Mouse (Mus musculus) cerebellum, adult 18-20 months (tissue): Measurements from ENCODE around the gene Sema6c.
"Not testable (repeated sequence)": the region's sequence is repeated elsewhere in the genome, so short reads cannot be mapped to it uniquely, and the experiment has no call there.

Source experiments
- DNase-seq, 2 experiments: peaks; one replicate each; pipeline ENCODE4 v3.0.0; 2021

The Sema6c gene

DNA sequence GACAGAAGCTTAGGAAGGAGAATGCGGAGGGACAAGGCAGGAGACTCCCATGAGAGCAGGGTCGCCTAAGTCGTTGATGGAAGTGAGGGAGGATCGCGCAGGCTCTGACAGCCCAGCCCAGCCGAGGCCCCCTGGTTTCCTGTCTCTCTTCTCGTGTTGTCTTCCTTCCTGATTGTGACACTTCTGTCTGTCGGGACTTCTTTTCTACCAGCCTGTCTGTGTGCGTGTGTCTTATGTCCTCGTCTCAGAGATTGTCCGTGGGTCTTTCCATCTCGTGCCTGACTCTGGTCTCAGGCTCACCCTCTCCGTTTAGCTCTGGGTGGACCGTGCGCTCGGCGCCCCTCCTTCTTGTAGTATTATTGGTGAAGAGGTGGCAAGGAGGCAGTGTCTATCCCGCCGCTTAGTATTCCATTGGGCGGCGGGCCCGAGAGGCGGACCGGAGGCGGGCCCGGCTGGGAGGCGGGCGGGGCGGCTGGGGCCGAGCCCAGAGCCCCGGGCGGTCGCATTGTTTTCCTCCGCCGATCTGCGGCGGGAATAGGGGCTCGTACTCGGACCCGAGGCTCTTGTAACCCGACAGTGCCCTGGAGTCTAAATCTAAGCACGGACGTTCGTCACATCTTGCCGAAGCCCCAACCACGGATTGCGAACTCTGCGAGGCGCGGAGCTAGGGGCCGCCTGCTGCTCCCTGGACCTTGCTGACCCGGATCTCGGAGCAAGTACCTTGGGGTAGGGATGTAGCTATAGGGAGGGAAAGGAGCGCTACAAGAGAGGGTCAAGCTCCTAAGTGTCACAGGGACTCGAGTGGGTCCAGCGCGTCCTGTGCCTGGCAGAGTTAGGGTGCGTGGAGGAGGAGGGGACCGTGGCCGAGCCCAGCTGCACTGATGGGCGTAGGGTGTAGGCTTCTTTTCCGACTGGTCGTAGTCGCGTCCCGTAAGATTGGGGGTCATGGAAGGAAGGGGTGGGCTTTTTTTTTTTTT is at the start of gene Sema6c:
Gene Sema6c (plus strand): TSS at position 471 of the 977 bp plus-strand sequence.
- peak; percentile 92 to 95 for DNase-seq

DNA sequence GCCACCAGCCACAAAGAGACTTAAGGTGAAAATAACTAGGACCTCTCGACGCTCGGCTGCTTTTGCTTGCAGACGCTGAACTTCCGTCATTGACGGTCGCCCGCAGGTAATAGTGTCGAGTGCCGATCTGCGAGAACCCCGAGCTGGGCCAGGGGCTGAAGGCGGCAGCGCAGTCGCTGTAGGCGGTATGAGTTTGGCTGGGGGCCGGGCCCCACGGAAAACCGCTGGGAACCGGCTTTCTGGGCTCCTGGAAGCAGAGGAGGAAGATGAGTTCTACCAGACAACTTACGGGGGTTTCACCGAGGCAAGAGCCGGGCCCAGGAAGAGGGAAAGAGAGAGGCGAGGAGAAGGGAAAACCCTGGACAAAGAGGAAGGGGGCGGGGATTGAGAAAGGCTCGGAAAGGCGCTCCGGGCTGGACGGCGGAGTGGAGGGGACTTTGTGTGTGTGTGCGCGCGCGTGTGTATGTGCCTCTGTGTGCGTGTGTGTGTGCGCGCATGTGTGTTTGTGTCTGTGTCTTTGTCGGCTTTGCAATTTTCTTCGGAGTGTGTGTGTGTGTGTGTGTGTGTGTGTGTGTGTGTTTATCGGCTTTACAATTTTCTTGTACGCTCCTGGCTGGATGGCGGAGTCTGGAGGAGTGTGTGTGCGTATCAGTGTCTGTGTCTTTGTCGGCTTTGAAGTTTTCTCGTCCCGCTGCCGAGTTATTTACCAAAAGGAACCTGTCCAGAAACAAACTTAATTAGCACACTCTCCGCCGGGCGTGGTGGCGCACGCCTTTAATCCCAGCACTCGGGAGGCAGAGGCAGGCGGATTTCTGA is 49.1 kb upstream of the Sema6c start, which contains the start of gene Vps72:
Gene Vps72 (plus strand): TSS at position 112 of the 816 bp plus-strand sequence.
- DNase-seq: peak; percentile 89

DNA sequence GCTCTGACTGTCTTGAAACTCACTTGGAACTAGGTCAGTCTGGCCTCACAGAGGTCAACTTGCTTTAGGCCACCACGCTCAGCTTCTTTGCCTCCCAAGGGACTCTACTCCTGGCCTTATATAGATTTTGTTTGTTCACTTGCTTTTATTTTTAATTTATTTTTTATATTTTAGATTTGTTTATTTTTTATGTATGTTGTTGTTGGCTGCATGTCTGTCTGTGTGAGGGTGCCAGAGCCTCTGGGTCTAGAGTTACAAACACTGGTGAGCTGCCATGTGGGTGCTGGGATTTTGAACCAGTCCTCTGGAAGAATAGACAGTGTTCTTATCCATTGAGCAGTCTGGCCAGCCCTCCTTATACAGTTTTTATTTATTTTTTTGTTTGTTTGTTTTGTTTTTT is 47.5 kb upstream of the Sema6c start:
- no peak for DNase-seq

DNA sequence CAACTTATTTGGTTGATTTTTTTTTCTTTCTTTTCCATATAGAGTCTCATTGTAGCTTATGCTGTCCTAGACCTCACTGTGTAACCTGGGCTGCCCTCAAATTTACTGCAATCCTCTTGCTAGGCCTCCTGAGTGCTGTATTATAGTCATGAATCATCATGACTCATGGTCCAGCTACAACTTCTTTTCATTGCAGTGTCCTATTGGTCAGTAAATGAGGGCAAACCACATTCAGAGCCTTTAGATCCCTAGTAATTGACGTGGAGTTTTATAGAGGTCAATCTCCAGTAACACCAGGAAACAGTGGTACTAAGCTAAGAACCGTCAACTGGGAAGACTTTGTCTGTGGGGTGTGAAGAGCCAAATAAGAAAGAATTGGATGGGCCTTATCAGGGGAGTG is 42.5 kb upstream of the Sema6c start:
- no peak for DNase-seq

DNA sequence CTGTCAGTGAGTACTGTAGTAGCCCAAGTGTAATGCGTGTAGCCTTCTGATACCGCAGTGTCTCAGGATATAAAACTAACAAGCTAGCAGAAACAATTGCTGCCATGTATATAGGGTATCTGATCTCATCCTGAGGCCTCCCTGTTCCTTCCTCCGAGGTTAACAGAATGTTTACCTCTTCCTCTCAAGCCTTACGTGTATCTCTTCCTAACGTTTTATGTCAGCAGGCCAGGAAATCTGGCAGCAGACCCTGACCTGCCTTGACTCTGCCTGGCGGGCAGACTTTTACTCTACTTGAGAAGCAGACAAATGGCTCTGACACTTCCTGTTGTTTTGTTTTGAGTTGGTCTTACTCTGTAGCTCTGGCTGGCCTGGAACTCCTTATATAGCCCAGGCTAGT is 38.7 kb upstream of the Sema6c start:
- no peak for DNase-seq

DNA sequence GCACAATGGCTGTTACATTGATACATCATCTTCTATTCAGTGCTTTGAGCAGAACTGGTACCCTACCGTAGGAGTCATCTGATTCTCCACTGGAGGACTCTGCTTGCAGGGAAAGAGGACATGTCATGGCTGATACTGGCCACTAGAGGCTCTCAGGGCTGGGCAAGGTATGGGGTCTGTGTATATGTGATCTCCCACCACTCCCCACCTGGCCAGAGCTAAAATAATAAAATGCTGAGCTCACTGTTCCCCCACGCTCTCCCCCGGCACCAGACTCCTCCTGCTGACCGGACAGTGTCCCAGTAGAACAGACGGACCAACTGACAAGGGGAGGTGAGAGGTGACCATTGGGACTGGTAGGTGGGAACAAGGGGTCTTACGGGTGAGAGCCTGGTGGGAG is 36.0 kb upstream of the Sema6c start, which contains the start of gene Tmod4:
Gene Tmod4 (plus strand): TSS at position 231 of the 400 bp plus-strand sequence.
- DNase-seq: no peak

DNA sequence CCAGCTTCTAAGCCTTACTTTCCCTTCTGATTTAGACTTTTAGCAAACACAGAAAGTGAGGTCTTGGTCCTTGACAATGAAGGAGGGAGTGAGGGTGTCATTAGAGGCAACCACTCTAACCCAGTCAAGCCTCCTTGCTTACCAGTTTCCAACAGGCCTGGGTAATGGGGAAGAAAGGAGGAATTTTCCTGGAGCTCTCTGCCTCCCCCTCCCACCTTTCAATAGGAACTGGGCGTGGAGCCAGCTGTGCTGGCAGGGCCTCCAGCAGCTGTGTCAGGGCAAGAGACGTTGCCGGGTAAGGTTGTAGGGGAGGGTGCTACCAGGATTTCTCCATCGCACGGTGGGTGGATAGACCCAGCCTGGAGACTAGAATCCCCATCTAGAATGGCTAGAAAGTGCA is 35.3 kb upstream of the Sema6c start:
- DNase-seq: no peak

DNA sequence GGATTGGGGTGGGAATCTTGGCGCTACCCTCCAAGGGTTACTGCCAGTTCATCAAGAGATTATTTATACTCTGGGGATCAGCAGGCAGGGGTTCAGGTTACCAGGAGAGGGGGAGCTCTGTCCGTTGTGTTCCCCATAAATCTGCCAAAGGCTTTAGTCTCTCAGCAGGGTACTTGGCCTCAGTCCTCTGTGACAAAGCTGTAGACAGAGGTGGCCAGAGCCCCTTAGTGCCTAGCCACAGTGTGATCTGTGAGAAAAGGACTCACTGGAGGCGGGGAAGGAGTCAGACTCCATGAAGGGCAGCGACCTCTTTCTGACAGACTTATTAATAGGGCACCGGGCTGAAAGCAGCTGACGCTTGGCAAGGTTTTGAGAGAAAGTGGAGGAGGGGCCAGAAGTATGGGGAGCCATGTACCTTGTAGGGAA is 31.0 kb upstream of the Sema6c start:
- peak; percentile 55 to 66 for DNase-seq

DNA sequence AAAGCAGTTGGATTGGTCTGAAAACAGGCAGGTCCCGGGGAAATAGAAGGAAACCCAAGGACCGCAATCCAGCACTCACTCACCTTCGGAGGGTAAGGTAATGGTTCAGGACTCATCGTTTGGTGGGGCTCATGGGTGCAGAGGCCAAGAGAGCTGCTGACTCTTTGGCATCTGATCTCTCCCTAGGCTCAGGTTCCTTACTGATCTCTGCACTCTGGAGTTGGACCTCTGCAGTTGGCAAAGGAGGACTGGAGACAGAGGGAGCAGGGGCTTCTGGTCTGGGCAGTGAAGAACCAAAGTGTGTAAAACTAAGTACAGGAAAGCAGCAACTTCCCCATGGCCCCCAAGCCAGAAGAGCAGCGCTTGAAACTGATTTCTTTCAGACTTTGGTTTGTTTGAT is 30.2 kb upstream of the Sema6c start:
- no peak for DNase-seq

DNA sequence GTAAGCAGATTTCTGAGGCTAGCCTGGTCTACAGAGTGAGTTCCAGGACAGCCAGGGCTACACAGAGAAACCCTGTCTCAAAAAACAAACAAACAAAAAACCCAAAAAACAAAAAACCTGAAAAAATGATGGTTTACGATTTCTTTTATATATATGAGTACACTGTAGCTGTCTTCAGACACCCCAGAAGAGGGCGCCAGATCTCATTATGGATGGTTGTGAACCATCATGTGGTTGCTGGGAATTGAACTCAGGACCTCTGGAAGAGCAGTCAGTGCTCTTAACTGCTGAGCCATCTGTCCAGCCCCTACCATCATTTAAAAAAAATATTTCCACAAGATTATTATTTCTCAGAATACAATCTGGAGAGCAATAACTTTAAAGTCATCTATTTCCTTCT is 27.9 kb upstream of the Sema6c start:
- not testable (repeated sequence) for DNase-seq

DNA sequence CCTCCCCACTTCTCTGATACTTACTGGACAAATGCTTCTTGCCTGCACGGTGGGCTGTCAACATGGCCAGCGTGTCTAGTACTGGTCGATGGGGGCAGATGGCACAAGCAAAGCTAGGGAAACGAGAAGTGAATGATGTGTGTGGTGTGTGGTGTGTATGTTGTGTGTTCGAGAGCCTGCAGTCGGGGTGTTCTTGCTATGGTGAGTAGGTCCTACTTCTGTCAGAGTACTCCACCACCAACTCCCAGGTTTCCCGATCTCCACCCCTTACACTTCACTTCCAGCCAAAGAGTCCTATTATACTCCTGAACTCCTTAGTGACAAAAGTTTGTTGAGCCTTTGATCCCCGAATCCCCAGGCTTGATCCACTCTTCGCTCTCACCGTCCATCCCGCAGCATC is 27.1 kb upstream of the Sema6c start:
- DNase-seq: no peak

DNA sequence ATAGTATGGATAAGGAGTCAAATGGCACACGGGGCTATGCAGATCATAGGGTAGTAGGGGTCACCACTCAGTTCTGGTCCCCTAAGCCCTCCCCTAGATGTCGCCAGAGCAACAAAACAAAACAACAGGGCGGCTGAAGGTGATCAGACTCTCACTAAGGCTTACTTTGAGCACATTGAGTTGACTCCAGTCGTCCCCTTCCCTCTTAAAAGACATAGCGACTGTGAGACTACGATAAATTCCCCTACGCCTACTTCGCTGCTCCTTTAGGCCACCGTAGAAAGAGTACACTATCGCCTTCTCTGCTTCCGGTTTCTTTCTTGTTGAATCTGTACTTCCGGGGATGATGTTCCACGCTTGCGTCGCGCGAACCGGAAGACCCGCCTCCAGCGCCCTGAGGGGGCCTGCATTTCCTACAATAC is 26.6 kb upstream of the Sema6c start, which contains the start of the genes Scnm1 and Lysmd1:
Gene Scnm1 (minus strand): TSS at position 332 of the 422 bp plus-strand sequence.
Gene Lysmd1 (plus strand): TSS at position 409 of the 422 bp plus-strand sequence.
- peak; percentile 92 to 94 for DNase-seq

DNA sequence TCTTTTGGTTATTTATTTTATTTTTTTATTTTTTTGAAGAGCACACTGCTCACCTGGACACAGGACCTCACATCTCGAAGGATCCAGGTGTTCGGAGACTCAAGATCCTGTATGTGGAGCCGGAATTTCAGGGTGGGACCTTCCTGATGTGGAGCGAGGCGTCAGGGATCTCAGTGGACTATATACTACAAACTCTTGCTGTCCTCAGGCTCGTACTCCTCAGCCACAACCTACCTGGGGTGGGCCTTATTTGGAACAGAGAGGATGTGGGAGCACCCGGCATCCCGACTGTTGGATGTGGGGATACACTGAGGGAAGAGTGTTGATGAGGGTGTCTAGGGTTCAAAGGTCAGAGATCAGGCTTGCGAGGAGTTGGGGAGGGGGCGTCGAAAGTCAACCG is 26.1 kb upstream of the Sema6c start:
- not testable (repeated sequence) for DNase-seq

DNA sequence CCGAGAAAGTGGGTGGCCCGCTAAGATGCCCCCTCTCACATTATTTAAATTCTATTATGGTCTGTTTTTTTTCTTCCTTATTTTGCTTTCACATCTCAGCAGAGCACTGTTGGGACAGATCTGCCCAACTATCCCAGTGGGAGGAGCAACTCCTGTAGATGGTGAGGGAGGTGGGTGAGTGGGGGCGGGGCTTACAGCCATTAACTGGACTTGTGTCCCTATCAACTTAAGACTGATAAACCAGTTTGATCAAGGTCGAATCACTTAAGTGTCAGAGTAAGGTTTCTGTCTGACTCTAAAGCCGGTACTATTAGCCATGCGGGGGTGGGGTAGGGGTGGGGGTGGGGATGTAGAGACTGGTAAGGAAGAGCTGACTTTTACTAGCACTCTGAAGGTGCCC is 25.2 kb upstream of the Sema6c start:
- peak; percentile 50 to 56 for DNase-seq

DNA sequence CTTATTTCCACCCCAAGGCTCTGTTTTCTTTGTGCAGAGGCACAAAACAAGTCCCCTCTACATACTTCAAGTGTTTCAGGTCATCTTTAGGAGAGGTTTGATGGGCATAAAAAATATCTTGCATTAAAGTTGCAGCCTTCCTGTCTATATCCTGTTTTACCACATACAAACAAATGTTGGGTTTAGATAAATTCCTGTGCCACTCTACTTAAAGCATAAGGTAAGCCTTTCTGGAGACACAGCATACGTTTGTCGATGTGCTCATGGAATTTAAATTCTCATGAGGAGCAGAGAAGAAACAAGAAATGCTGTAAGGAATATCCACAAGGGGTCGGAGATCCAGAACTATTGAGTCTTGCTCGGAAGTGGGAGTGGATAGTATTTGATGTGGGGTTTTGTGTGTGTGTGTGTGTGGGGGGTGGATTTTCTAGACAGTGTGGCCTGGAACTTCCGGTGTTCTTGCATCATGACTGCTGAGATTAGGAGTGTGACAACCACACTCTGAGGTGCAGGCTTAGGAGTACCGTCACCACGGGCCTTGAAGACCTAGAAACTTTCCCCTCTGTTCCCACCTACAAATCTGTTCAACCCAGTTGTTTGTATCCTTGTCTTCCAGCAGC is 24.7 kb upstream of the Sema6c start:
- no peak for DNase-seq

DNA sequence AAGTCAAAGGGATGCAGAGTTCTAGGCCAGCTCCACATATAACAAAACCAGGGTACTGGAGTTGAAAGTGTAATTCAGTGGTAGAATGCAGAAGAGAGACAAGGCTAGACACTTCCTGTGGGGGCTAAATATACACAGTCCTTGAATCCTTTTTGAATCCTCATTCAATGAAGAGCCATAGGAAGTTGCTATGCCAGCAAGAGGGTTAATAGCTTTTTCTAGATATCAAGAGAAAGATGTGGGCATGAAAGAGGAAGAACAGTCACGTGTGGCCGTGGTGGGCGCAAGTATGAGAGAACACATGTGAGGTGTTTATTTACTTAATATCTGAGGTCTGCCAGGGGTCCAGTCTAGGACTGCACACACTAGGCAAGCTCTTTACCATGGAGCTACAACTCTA is 23.9 kb upstream of the Sema6c start:
- DNase-seq: no peak

DNA sequence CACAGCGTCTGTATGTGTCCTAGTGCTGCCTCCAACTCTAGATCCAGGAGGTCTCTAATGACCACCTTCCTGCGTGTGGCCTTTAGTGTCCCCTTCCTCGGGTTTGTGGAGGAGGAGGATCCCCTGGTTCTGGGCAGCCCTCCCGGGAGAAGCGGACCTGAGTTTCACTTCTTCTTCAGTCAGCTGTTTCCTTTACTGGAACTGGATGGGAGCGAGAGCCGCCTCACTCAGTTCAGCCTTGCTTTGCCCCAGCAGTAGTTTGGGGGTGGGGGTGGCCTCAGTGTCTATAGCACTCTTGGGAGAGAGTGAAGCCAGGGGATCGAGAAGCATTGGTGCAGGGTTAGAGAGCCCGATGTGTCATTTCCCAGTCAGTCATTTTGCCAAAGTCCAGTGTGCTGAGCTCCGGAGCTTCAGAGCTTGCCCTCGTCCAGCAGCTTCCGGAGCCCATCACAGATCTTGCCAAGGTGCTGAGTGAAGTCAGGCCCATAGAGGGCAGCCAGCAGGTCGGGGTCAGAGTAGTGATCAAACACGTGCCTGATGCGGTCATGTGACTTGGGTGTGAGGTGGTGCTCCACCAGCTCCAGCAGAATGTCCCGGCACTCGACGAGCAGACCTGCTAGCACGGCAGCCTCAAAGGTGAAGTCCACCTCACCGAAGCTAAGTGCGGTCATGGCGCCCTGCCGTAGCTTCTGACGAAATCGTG is 20.5 kb upstream of the Sema6c start:
- DNase-seq: no peak

DNA sequence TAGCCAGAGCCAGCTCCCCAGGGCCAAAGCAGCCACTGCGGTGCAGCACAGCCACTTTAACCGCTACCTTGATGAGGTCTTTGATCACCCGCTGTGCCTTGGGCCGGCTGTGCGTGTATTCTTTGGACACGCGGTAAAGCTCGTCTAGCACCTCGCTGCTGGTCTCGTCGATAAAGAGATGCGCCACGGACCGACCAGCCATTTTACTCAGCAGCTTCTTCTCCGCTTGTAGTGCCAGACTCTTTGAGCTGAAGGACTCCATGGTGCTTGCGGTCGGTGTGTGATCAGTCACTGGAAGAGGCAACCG is 20.0 kb upstream of the Sema6c start:
- no peak for DNase-seq

DNA sequence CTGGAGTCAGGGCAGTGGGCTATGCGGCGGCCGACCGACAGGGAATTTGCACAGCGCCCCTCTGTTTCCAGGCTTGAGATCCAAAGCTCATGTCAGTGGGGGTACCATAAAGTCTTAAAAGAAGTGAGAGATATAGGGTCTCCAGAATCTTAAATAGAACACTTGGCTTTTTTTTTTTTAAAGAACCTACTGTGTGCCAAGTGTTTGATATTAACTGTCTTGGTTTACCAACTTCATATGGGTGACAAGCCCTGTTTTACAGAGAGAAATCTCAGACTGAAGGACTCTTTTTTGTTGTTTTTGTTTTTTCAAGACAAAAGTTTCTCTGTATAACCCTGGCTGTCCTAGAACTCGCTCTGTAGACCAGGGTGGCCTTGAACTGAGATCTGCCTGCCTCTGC is 19.5 kb upstream of the Sema6c start:
- no peak for DNase-seq

DNA sequence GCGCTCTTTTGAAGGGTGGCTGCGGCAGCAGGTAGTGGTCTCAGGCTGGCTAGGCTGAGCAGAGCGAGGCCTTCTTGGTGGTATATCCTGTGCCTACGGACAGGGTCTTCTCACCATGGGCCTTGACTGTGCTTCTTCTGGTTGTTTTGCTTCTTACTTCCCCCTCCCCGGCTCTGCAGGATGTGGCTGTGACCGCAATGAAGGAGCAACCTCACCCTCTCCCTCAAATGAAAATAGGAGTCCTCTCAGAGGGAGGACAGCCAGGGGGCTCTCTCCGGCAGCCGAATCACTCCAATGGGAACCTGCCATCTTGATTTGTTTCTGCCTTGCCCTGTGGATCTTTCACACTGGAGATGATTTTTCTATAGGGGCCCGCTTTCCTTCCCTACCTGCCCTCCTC is 18.8 kb upstream of the Sema6c start:
- DNase-seq: no peak

DNA sequence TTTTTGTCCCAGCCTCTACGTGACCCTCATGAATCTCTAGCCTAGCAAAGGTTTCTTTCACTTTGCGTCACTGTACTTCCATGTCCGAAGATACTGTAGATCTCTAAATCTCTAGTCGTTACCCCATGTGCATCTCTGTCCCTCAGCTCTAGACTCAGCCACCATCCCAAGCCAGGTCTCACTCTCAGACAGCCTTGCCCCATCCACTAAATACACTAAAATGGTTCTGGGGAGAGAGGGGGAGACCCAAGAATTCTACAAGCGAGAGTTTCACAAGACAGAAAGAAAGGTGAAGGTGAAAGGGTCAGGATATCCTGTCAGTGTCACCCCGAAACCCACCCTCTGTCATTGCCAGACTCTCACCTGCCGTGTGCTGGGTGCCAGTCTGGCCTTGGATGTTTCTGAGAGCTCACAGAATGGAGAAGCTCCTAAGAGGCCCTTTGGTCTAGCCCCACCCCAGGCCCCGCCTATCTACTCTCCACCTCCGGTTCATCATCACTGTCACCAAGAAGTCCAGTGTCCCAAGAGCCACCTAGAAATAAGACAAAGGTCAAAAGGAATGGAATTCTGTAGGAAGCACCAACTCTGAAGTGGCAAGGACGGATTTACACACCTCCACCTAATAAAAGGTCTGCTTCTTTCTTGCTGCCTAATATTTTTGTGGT is 18.2 kb upstream of the Sema6c start, which contains the start of gene Tnfaip8l2:
Gene Tnfaip8l2 (minus strand): TSS at position 409 of the 665 bp plus-strand sequence.
- DNase-seq: no peak

DNA sequence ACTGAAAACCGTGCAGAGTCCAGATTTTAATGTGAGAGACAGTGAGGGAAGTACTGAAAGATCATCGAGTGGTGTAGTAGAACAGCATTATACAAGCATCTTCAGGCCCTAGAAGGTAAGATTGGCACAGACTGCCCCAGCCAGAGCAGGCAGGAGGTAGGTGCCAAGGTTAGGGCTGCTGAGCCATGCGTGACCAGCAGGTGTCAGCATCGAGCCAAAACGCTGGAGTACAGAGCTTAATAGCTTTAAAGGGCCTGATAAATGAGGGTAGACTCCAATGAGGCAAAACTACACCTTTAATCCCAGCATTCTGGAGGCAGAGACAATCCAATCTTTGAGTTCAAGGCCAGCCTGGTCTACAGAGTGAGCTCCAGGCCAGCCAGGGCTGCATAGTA is 17.6 kb upstream of the Sema6c start:
- peak; percentile 90 to 94 for DNase-seq
